Mouse (Mus musculus): ENCODE results near the gene Fancc. TPM values are rescaled to one million over a fixed set of nuclear protein-coding genes. Genes with fewer than 3 reads are reported as not detected.
"Not testable (repeated sequence)": the region's sequence is repeated elsewhere in the genome, so short reads cannot be mapped to it uniquely, and the experiment has no call there.

Fancc gene
- total RNA-seq, 2 experiments from 2014 or later, result 17.1 to 18.9 TPM

GRCm38 (mm10) chr13:63356101-63356500, 141.0 kb downstream of the Fancc start:
- no peak for DNase-seq (ENCODE audit: low spot score in 2 of 2)

- DNase-seq (ENCODE audit: low spot score in 2 of 2), result not testable (repeated sequence)
Observed at GRCm38 (mm10) chr13:63353312-63353711, 143.8 kb downstream of the Fancc start.

- DNase-seq (ENCODE audit: low spot score in 2 of 2), result no peak
Observed at GRCm38 (mm10) chr13:63350076-63350475, 147.0 kb downstream of the Fancc start.

GRCm38 (mm10) chr13:63347639-63348038, 149.4 kb downstream of the Fancc start:
- no peak for DNase-seq (ENCODE audit: low spot score in 2 of 2)

- DNase-seq (ENCODE audit: low spot score in 2 of 2), result no peak
Observed at GRCm38 (mm10) chr13:63345476-63346225, 151.4 kb downstream of the Fancc start.

GRCm38 (mm10) chr13:63344481-63344880, 152.6 kb downstream of the Fancc start:
- no peak for DNase-seq (ENCODE audit: low spot score in 2 of 2)

- no peak for DNase-seq (ENCODE audit: low spot score in 2 of 2)
Observed at GRCm38 (mm10) chr13:63342781-63343180, 154.3 kb downstream of the Fancc start.

GRCm38 (mm10) chr13:63339946-63340345, 157.1 kb downstream of the Fancc start:
- DNase-seq (ENCODE audit: low spot score in 2 of 2), result no peak

GRCm38 (mm10) chr13:63337239-63337960, 159.7 kb downstream of the Fancc start:
- DNase-seq (ENCODE audit: low spot score in 2 of 2), result no peak

- DNase-seq (ENCODE audit: low spot score in 2 of 2), result no peak
Observed at GRCm38 (mm10) chr13:63336335-63336734, 160.7 kb downstream of the Fancc start.

- DNase-seq (ENCODE audit: low spot score in 2 of 2), result no peak
Observed at GRCm38 (mm10) chr13:63335421-63336134, 161.5 kb downstream of the Fancc start.

GRCm38 (mm10) chr13:63332576-63333300, 164.3 kb downstream of the Fancc start:
- DNase-seq (ENCODE audit: low spot score in 2 of 2), result no peak

GRCm38 (mm10) chr13:63331379-63331778, 165.7 kb downstream of the Fancc start:
- DNase-seq (ENCODE audit: low spot score in 2 of 2), result peak in 1 of 2 experiments; percentile 54

- no peak for DNase-seq (ENCODE audit: low spot score in 2 of 2)
Observed at GRCm38 (mm10) chr13:63330236-63330860, 166.7 kb downstream of the Fancc start.

GRCm38 (mm10) chr13:63326015-63326414, 171.1 kb downstream of the Fancc start:
- no peak for DNase-seq (ENCODE audit: low spot score in 2 of 2)

GRCm38 (mm10) chr13:63324978-63325848, 171.9 kb downstream of the Fancc start:
- no peak for DNase-seq (ENCODE audit: low spot score in 2 of 2)

GRCm38 (mm10) chr13:63324311-63324710, 172.8 kb downstream of the Fancc start:
- no peak for DNase-seq (ENCODE audit: low spot score in 2 of 2)

- no peak for DNase-seq (ENCODE audit: low spot score in 2 of 2)
Observed at GRCm38 (mm10) chr13:63323286-63324075, 173.6 kb downstream of the Fancc start.

GRCm38 (mm10) chr13:63322756-63323155, 174.3 kb downstream of the Fancc start:
- no peak for DNase-seq (ENCODE audit: low spot score in 2 of 2)
